7 mouse cellular contexts compared by ENCODE assay signal in the genomic region with DNA sequence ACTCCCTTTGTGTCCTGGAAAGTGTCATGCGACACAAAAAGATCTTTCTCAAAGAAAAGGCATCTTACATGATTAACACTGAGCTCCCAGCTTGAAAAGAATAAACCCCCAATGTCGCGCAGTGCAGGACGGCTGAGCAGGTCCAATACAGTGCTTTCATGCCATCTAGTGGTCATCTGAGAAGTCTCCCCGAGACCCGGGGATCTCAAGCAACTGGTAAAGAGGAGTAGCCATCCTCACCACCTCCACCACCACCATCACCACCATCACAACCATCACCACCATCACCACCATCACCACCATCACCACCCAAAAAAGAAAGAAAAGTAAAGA.
DNase-seq lines count a peak whose midpoint lies in the region; ATAC-seq and TF ChIP-seq lines count a peak whose summit lies in the region.

No protein-coding gene starts in this region.

- in situ Hi-C loops in Patski (cut with MboI; ENCODE audit: low pct_unique_long_range_greater_than_20kb), result loop anchor here (5.0 kb wide), 2 partner anchors 1041 to 1096 kb away; no protein-coding TSS in a partner anchor

- peak overlapping the region; percentile 74 for H3K27ac ChIP-seq in hindbrain, embryonic 15.5 days (replicated peaks)

- WGBS in hindbrain, embryonic 15.5 days, result 3% methylated on average over 6 of the region's 6 CpGs

- no peaks in the 10 kb centered on the region for H3K9me3 ChIP-seq in hindbrain, embryonic 15.5 days

- peak; percentile 82 for TF ChIP-seq CTCF in Patski (IDR thresholded peaks at IDR 0.05)

- no peak overlapping the region for H3K4me3 ChIP-seq in hindbrain, embryonic 15.5 days

- H3K27me3 ChIP-seq in Patski, result peaks cover 60% of the 10 kb centered on the region
- H3K27me3 ChIP-seq in hindbrain, embryonic 15.5 days, result no peaks in the 10 kb centered on the region

- H3K4me1 ChIP-seq in hindbrain, embryonic 15.5 days (replicated peaks), result peaks cover 9% of the 10 kb centered on the region

- no peaks in the 10 kb centered on the region for H3K36me3 ChIP-seq in hindbrain, embryonic 15.5 days

- peak; percentile 95 for ATAC-seq in Patski
- ATAC-seq in hindbrain, embryonic 15.5 days (ENCODE audit: low FRiP score, low read depth), result peak; percentile 98

- POLR2A ChIA-PET in Patski (lab: Charles Lee), result no interaction called here

- 0 out of 2 replicates have a peak overlapping the region, but pooled peaks have one; percentile 0 for H3K9ac ChIP-seq in hindbrain, embryonic 15.5 days

- CTCF ChIA-PET in Patski (lab: Charles Lee), result interaction anchor here (1.0 kb wide), 1 partner anchor 1043 kb away, joined by 3 read pairs; no protein-coding TSS in a partner anchor

- H3K4me2 ChIP-seq in hindbrain, embryonic 15.5 days, result peak overlapping the region; percentile 45

- DNase-seq in Patski (ENCODE audit: low read depth, low spot score), result peak; percentile 2
- peak; percentile 86 to 92 for DNase-seq in cerebellum, adult 18-20 months
- DNase-seq in forelimb bud, embryonic 11.5 days (ENCODE audit: low read depth, low spot score), result peak; percentile 76
- DNase-seq in layer of hippocampus, postnatal 36 days, result peak; percentile 85 to 87
- peak; percentile 35 to 58 for DNase-seq in lung, postnatal 4 days
- peak; percentile 87 for DNase-seq in right cerebral cortex, postnatal 25 days

Comparison
In these comparisons a context has a peak if more than half of its experiments do, and no peak if none do; other contexts are left out.
1. DNase-seq: peak in every context shown above with its lines; median percentile 89 in cerebellum, adult 18-20 months; 87 in right cerebral cortex, postnatal 25 days; 86 in layer of hippocampus, postnatal 36 days; 76 in forelimb bud, embryonic 11.5 days; 46 in lung, postnatal 4 days; 2 in Patski.